ENCODE assay signal across 9 mouse cellular contexts in genomic region chr9:46353992-46354391, GRCm38 (mm10). TPM values are rescaled to one million over a fixed set of nuclear protein-coding genes. Genes with fewer than 3 reads are reported as not detected.
A peak's percentile ranks its signal among the peaks of the same experiment; 100 is the strongest.
DNase-seq lines count a peak whose midpoint lies in the region; ATAC-seq and TF ChIP-seq lines count a peak whose summit lies in the region.
"Had no signal": no experiment of that assay in that cellular context is flagged by ENCODE, and none has a peak within 500 bp of the region (broad histone marks: within the 10 kb centered on the region; RNA-seq: fewer than 3 reads in every experiment).

No protein-coding gene starts in this region.

- DNase-seq in spleen, adult 2 months (ENCODE audit: low read depth in 1 of 2, low spot score in 2 of 2), result peak; percentile 1 to 24
- no peak for DNase-seq in spleen, postnatal 14 days (ENCODE audit: low spot score in 2 of 2)
- DNase-seq in c-Kit-positive CD71-positive TER-119-negative erythroid progenitor cells, embryonic 14.5 days (ENCODE audit: low read depth), result peak; percentile 40
- DNase-seq in induced T-regulatory cell, adult 2 months (ENCODE audit: low read depth), result peak; percentile 70
- peak; percentile 74 to 82 for DNase-seq in left cerebral cortex, postnatal 25 days (ENCODE audit: low spot score in 2 of 2)
- peak; percentile 24 to 29 for DNase-seq in natural killer cell, adult 2 months (ENCODE audit: low spot score in 2 of 2)
- peak; percentile 49 for DNase-seq in thymus, postnatal 4 days

- no peaks in the 10 kb centered on the region; the same call in 1 of the 2 replicates for H3K27me3 ChIP-seq in spleen, adult 2 months (ENCODE audit: control insufficient read depth, insufficient read depth, low read length)
- H3K27me3 ChIP-seq in forebrain, embryonic 12.5 days, result peaks cover 40% of the 10 kb centered on the region

- TF ChIP-seq CTCF in spleen, adult 2 months (IDR thresholded peaks at IDR 0.05; ENCODE audit: extremely low read depth, insufficient read depth, insufficient read length, insufficient replicate concordance), result peak; percentile 32; the same call in 1 of the 2 replicates

- peak; percentile 49; the same call in 1 of the 2 replicates for ATAC-seq in forebrain, embryonic 12.5 days (ENCODE audit: low FRiP score)

- no peak overlapping the region for H3K4me2 ChIP-seq in forebrain, embryonic 12.5 days

- WGBS in spleen, adult 2 months, result 2% methylated on average over 3 of the region's 3 CpGs
- 5% methylated on average over 3 of the region's 3 CpGs for WGBS in forebrain, embryonic 12.5 days

- no peak overlapping the region for H3K9ac ChIP-seq in forebrain, embryonic 12.5 days

- H3K4me1 ChIP-seq in spleen, adult 2 months (ENCODE audit: control insufficient read depth, insufficient read depth, insufficient read length), result no peaks in the 10 kb centered on the region
- H3K4me1 ChIP-seq in forebrain, embryonic 12.5 days, result peaks cover 33% of the 10 kb centered on the region

- TF ChIP-seq POLR2A in spleen, adult 2 months (IDR thresholded peaks at IDR 0.05; ENCODE audit: low read depth, low read length), result no peak

- intact Hi-C loops in left cerebral cortex, postnatal 25 days (cut with DNase I), result loop anchor here (5.0 kb wide), 2 partner anchors 383 to 1343 kb away; no protein-coding TSS in a partner anchor

- no peak overlapping the region for H3K4me3 ChIP-seq in spleen, adult 2 months (ENCODE audit: extremely low read depth, insufficient read depth, insufficient read length)
- no peak overlapping the region for H3K4me3 ChIP-seq in forebrain, embryonic 12.5 days (replicated peaks)
- H3K4me3 ChIP-seq: erythroblast, embryonic 14.5 days had no signal

- H3K9me3 ChIP-seq in forebrain, embryonic 12.5 days, result no peaks in the 10 kb centered on the region

- no peak overlapping the region for H3K27ac ChIP-seq in spleen, adult 2 months (ENCODE audit: insufficient read depth, low read length)
- no peak overlapping the region for H3K27ac ChIP-seq in forebrain, embryonic 12.5 days

- no peaks in the 10 kb centered on the region for H3K36me3 ChIP-seq in spleen, adult 2 months (ENCODE audit: control insufficient read depth, insufficient read depth, low read length)
- H3K36me3 ChIP-seq in forebrain, embryonic 12.5 days (replicated peaks), result no peaks in the 10 kb centered on the region

RNA-seq across cellular contexts. Expression of gene 4931429L15Rik, which starts 34.2 kb away (rescaled TPM):
- not detected in 2 replicates for polyA plus RNA-seq in spleen, adult 2 months (2012; rRNA removed)
- polyA plus RNA-seq in forebrain, embryonic 12.5 days (2016; fragmentation: Nextera tagmentation; extraction: Ambion mirVana), result not detected in 2 replicates
- not detected for total RNA-seq in left cerebral cortex, postnatal 25 days (2021)
- polyA plus RNA-seq: erythroblast, embryonic 14.5 days had no signal

Comparison
In these comparisons a context has a peak if more than half of its experiments do, and no peak if none do; other contexts are left out.
1. DNase-seq: peak in spleen, adult 2 months (2 of 2), c-Kit-positive CD71-positive TER-119-negative erythroid progenitor cells, embryonic 14.5 days (single experiment), induced T-regulatory cell, adult 2 months (single experiment), left cerebral cortex, postnatal 25 days (2 of 2), natural killer cell, adult 2 months (2 of 2) and thymus, postnatal 4 days (single experiment); none in spleen, postnatal 14 days (0 of 2).